Mouse (Mus musculus): ENCODE measurements around the gene Crlf2. TPM values are rescaled to one million over a fixed set of nuclear protein-coding genes. Genes with fewer than 3 reads are reported as not detected.
A peak's percentile ranks its signal among the peaks of the same experiment; 100 is the strongest.

The Crlf2 gene
- total RNA-seq, 4 experiments from 2014 or later, result 3.7 to 8.1 (median 5.7) TPM

DNA sequence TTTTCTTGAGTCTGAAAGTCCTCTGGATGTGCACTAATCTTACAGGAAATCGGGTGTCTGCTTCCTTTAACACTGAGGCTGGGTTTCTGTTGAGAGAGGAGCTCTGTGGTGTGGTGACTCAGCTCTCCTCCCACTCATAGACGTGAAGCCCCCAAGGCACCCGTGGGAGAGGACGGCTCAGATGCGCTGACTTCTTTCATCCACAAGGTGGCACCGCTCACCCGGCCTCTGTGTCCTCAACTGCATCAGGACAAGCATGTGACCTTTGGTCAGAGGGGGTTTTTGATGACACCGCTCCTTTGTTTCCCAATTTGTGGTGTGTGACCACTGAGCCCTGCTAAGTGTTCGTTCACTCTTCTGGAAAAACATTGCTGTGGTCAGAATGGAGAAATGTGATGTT is 10.1 kb downstream of the Crlf2 start:
- peak; percentile 36 for DNase-seq (ENCODE audit: low spot score)

DNA sequence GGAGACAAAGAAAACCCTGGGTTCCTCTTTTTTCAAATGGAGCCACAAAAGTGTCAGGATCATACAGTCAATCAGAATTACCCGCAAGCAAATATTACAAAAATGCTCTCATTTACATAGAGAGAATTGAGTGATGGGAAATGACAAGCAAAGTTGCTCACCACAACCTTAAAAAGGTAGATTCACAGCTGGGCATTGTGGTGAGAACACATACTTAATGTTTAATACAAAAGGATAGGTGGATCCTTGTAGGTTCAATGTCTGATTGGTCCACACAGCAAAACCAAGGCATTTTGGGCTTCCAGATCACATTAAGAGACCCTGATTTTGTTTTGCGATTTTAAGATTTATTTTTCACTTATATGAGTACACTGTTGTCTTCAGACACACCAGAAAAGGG is 11.7 kb downstream of the Crlf2 start:
- DNase-seq (ENCODE audit: low spot score), result no peak

DNA sequence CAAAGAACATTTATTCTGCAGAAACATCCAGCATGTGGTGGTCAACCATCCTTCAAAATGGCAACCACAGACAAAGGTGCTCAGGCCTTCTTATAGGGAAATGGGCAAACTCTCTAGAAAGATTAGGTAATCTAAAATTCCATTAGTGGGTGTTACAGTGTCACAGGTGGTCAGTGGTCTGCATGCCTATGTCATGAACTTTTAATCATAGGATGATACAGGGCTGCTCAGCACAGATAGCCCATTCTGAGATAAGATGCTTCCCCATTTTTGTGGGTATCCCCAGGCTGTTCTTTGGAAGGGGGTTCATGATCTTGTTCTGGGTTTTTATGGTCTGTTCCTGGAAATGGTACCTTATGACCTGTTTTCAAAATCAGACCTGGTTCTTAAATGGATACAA is 49.1 kb downstream of the Crlf2 start:
- no peak for DNase-seq (ENCODE audit: low spot score)

DNA sequence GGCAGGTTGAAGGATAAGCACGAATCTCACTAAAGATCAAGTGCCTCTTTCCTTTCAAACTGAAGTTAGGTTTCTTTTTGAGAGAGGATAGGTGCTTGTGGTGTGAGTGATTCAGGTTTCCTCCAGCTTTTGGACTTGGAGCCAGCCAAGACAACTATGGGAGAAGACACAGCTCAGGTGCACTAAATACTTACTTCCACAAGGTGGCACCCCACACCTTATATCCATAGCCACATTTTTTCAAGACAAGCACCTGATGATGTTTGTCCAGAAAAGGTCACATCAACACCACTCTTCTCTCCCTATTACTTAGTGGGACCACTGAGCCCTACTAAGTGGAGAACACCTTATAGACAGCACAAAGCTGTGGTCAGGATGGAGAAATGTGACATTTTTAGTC is 52.1 kb downstream of the Crlf2 start:
- no peak for DNase-seq (ENCODE audit: low spot score)

Other genes with a start within 250 kb of the Crlf2 start
- gene Vmn2r16, start 228.8 kb downstream of the Crlf2 start, total RNA-seq (2022), result not detected
- not detected for gene Vmn2r17, start 139.3 kb downstream of the Crlf2 start, total RNA-seq (2022)
- gene 5430403G16Rik, start 132.0 kb upstream of the Crlf2 start, total RNA-seq (2022), result under 1 TPM; 0.24 to 0.53 (median 0.29) TPM
- 1 to 10 TPM; 1.1 to 1.7 (median 1.5) TPM for gene 4930522L14Rik, start 192.9 kb upstream of the Crlf2 start, total RNA-seq (2022)

Measured in heart, adult 8-10 months (tissue).